In genomic region chr12:61522829-61523370, GRCm38 (mm10) we compare ENCODE assay signal across 9 mouse cellular contexts. TPM values are rescaled to one million over a fixed set of nuclear protein-coding genes. Genes with fewer than 3 reads are reported as not detected.
DNase-seq lines count a peak whose midpoint lies in the region; ATAC-seq and TF ChIP-seq lines count a peak whose summit lies in the region.
"Had no signal": no experiment of that assay in that cellular context is flagged by ENCODE, and none has a peak within 500 bp of the region (broad histone marks: within the 10 kb centered on the region; RNA-seq: fewer than 3 reads in every experiment).

Gene Lrfn5, plus strand, starts transcription at chr12:61523150.

- WGBS in kidney, embryonic 14.5 days, result 0% methylated on average over 43 of the region's 50 CpGs
- 1% methylated on average over 50 of the region's 50 CpGs for WGBS in liver, adult 2 months

- peak within 1 kb of the TSS; percentile 55 for H3K4me3 ChIP-seq in kidney, embryonic 14.5 days (ENCODE audit: low read length)
- H3K4me3 ChIP-seq in liver, adult 2 months (ENCODE audit: insufficient read depth, low read depth, low read length), result peak within 1 kb of the TSS; percentile 4; the same call in 1 of the 2 replicates

- peaks cover 4% of the 10 kb centered on the region; the same call in 1 of the 2 replicates for H3K4me1 ChIP-seq in kidney, embryonic 14.5 days (ENCODE audit: control insufficient read depth, insufficient read depth, low read length)
- H3K4me1 ChIP-seq in liver, adult 2 months (ENCODE audit: control insufficient read depth, insufficient read depth, low read length), result no peaks in the 10 kb centered on the region

- DNase-seq in heart, adult 18-20 months, result peak; percentile 2 to 4
- no peak for DNase-seq in heart, adult 9 months (ENCODE audit: low spot score in 2 of 2)
- peak; percentile 30 for DNase-seq in cerebellum, adult 8-10 months
- DNase-seq in frontal cortex, postnatal 10 days (ENCODE audit: low spot score in 2 of 2), result peak; percentile 61 to 66
- DNase-seq in liver, adult 2 months (ENCODE audit: extremely low read depth, low read depth, low spot score), result no peak
- DNase-seq in ovary, postnatal 36 days (ENCODE audit: low spot score), result peak; percentile 60
- no peak for DNase-seq in B cell, adult 2 months

- H3K9me3 ChIP-seq in kidney, embryonic 14.5 days (ENCODE audit: control insufficient read depth, low read length), result no peaks in the 10 kb centered on the region

- H3K9ac ChIP-seq in kidney, embryonic 14.5 days (ENCODE audit: low read depth, low read length), result peak within 1 kb of the TSS; percentile 59
- no peak within 1 kb of the TSS for H3K9ac ChIP-seq in liver, adult 2 months (ENCODE audit: low read depth, low read length)

- H3K4me2 ChIP-seq in kidney, embryonic 14.5 days (replicated peaks; ENCODE audit: low read depth, low read length), result peak within 1 kb of the TSS; percentile 77

- H3K36me3 ChIP-seq in kidney, embryonic 14.5 days (ENCODE audit: control insufficient read depth, insufficient read depth, low read length), result no peaks in the 10 kb centered on the region
- H3K36me3 ChIP-seq in liver, adult 2 months (ENCODE audit: control insufficient read depth, insufficient read depth, low read length), result no peaks in the 10 kb centered on the region

- ATAC-seq in kidney, embryonic 14.5 days (ENCODE audit: low FRiP score, low TSS enrichment), result peak; percentile 93

- TF ChIP-seq POLR2A in liver, adult 2 months (IDR thresholded peaks at IDR 0.05; ENCODE audit: extremely low read depth, insufficient read depth, low read length), result no peak

- H3K27me3 ChIP-seq in kidney, embryonic 14.5 days (ENCODE audit: control insufficient read depth, insufficient read depth, low read length), result peaks cover 39% of the 10 kb centered on the region
- peaks cover 10% of the 10 kb centered on the region; the same call in 1 of the 2 replicates for H3K27me3 ChIP-seq in liver, adult 2 months (ENCODE audit: control insufficient read depth, insufficient read depth, low read length)
- H3K27me3 ChIP-seq: CH12.LX had no signal

- H3K27ac ChIP-seq in kidney, embryonic 14.5 days (ENCODE audit: low read depth, low read length), result no peak within 1 kb of the TSS
- no peak within 1 kb of the TSS for H3K27ac ChIP-seq in liver, adult 2 months (replicated peaks; ENCODE audit: insufficient read depth, low read depth, low read length)

- H3K79me2 ChIP-seq in liver, adult 2 months (ENCODE audit: control insufficient read depth, insufficient read depth, low read length), result no peaks in the 10 kb centered on the region

- TF ChIP-seq CTCF in liver, adult 2 months (IDR thresholded peaks at IDR 0.05; ENCODE audit: low read depth, low read length), result no peak

RNA-seq across cellular contexts. Expression of gene Lrfn5, which starts in this region (rescaled TPM):
- total RNA-seq in heart, adult 18-20 months (2021), result not detected
- polyA plus RNA-seq in kidney, embryonic 14.5 days (2014; fragmentation: Nextera tagmentation; extraction: Ambion mirVana), result 2.1 and 3.3 TPM in 2 replicates
- total RNA-seq in liver, adult 2 months (2014; rRNA removed), result 0.07 TPM in 1 of 2 replicates, not detected in the other
- not detected in 2 replicates for polyA plus RNA-seq in liver, adult 2 months (2012; rRNA removed)
- total RNA-seq: CH12.LX had no signal

Comparison
In these comparisons a context has a peak if more than half of its experiments do, and no peak if none do; other contexts are left out.
1. Peak in DNase-seq in heart, adult 18-20 months; RNA of the gene not detected or under 1 TPM.
2. DNase-seq: peak in cerebellum, adult 8-10 months (single experiment), frontal cortex, postnatal 10 days (2 of 2) and ovary, postnatal 36 days (single experiment); none in heart, adult 9 months (0 of 2), liver, adult 2 months (single experiment) and B cell, adult 2 months (0 of 2).